Mouse (Mus musculus) c-Kit-positive CD71-positive TER-119-negative erythroid progenitor cells, embryonic 14.5 days (primary cell): ENCODE measurements at regions not wholly inside any gene's neighbourhood (a gene's known extent, or its start where the extent isn't known, plus 50 kb on each side); places are given as distances from the start of the nearest gene placed in this dataset.
"Not testable (repeated sequence)": the region's sequence is repeated elsewhere in the genome, so short reads cannot be mapped to it uniquely, and the experiment has no call there.

ENCODE experiments used
- DNase-seq: peaks from one replicate; pipeline ENCODE4 v3.0.0-alpha.2; 2013; ENCODE audit warnings: low read depth

- DNase-seq = not testable (repeated sequence)
Measured at GRCm38 (mm10) chr9:11441241-11441997, 536.8 kb upstream of the Cntn5 start.

DNA sequence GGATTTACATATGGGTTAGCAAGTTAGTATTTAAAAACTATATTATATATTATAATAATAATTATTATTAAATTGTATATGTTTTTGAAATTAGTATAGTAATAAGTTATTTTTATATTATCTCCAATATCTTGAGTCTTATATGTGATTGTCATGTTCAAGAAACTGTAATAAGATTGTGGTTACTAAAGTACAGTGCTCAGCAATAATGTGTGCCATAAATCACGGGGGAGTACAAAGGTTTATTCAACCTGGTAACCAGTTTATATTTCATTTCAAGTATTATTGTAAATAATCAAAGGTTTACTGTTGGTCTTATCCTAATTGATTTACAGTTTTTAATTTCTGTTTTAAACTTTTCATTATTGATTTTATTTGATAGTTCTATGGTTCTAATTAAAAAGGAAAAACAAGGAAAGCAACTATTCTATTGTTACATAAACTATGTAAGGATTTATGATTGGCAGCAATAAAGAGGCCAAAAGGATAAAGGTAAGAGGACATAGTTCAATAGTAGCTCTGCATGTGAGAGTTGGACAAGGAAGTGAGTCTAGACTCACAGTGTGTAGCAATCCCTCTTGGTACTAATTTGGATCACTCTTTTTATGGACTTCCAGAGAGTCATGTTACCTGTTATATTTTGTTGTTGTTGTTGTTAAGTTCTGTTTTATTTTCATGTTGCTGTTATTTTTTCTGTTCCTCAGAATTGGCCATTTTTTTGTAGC, 532.0 kb upstream of the Cntn5 start:
- no peak for DNase-seq

DNA sequence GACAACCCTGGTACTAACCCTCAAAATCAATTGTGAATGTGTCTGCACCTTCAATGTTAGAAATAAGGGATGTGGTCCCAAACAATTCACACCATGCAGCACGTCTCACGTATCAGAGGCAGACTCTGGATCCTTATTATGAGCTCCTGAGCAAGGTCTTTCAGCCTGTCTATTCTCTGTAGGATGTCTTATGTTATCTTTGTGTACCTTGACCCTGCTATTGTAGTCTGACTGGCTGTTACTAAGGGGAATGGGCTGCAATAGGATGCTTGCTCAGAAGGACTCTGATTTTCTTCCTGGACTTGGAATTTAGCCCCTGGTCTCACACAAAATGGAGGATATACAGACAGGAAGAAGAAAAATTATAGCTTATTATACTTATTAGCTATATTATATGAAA, 531.4 kb upstream of the Cntn5 start:
- no peak for DNase-seq

- DNase-seq = peak; percentile 2
Measured at GRCm38 (mm10) chr9:11435019-11435418, 530.4 kb upstream of the Cntn5 start.

- no peak for DNase-seq
Measured at GRCm38 (mm10) chr9:11426473-11426872, 521.9 kb upstream of the Cntn5 start.

DNA sequence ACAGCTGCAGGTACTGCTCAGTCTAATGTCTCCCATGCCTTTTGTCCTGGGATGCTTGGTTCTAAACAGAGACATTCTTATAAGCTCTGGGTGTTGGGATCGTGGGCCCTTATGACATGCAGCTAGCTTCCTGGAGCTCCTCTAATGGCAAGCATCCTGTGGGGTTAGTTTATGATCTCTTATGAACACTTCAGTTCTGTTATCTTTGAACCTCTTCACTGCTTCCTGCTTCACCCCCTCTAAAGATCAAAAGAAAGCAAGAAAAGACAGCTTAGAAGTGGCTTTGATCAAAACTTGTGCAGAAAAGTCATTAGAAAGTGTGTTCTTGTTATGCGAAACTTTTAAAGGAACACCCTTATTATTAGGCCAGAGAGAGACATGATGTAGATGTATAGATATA, 492.3 kb upstream of the Cntn5 start:
- no peak for DNase-seq

GRCm38 (mm10) chr9:11381648-11382075, 477.1 kb upstream of the Cntn5 start:
- DNase-seq = no peak

- DNase-seq = no peak
Measured at GRCm38 (mm10) chr9:11380531-11380930, 476.0 kb upstream of the Cntn5 start.

- no peak for DNase-seq
Measured at GRCm38 (mm10) chr9:11378046-11378445, 473.5 kb upstream of the Cntn5 start.

DNA sequence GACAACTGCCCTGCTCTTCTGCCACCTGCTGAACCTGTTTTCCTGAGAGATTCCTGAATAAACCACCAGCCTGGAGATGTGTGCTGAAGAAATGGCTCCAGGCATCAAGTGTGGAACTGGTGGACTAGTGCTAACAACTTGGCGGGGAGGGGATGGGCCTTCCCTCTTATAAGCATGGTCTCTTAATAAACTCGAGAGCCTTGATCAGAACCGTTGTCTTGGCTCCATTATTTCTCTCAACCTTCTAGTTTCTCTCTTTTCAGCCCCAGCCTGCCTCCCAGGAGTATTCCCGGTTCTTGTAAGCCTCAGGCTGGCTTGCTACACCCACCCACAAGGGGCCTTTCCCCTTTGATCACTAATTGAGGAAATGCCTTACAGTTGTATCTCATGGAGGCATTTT, 473.0 kb upstream of the Cntn5 start:
- no peak for DNase-seq

- no peak for DNase-seq
Measured at GRCm38 (mm10) chr9:11373294-11373903, 468.8 kb upstream of the Cntn5 start.

DNA sequence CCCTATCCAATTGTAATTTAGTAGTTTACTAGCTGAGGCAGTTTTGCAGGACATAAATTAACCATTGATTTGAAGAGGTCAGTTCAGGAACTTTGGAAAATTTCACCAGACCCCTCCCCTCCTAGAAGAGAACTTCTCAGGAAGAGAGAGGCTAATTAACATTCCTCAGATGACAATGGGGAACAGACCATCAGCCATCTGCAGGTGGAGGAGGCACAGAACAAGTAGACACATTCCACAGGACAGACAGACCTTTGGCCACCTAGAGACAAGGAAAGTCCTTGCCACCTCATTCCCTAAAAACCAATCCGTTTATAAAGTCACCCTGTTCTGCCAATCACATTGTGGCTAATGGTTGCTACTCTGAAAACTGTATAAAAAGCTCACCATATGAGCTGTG, 463.5 kb upstream of the Cntn5 start:
- DNase-seq = no peak

- DNase-seq = no peak
Measured at GRCm38 (mm10) chr9:11328900-11329299, 424.3 kb upstream of the Cntn5 start.

- no peak for DNase-seq
Measured at GRCm38 (mm10) chr9:11317221-11317620, 412.6 kb upstream of the Cntn5 start.

DNA sequence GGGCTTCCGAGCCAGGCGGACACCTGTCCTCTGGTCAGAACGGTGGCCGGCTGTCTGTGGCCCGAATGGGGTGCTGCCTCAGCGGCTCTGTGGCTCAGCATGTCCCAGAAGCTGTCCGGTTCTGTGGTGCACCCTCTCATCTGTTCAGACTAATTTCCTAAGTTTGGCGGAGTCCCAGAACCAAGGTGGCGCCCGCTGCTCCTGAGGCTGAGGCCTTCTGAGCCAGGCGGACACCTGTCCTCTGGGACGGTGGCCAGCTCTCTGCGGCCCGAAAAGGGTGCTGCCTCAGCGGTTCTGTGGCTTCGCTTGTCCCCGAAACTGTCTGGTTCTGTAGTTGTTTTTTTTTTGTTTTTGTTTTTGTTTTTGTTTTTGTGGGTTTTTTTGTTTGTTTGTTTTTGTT, 392.5 kb upstream of the Cntn5 start:
- DNase-seq = not testable (repeated sequence)

DNA sequence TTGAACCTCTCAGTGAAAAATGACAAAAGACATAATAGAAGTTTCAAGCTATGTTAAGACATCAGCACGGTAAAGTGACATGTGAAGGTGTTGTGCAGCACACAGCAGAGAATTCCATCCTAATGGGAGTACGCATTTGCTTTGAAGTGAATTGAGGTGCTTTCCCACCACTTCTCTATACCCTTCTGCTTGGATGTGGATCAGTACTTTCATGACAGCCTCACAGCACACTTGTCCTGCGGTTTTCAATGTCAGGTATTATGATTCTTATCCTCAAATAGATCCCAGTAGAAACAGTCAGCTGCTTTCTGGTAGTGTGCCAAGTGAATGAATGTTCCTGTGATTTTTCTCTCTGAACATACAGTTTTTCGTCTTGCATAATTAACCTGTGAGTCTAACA, 380.6 kb upstream of the Cntn5 start:
- no peak for DNase-seq

GRCm38 (mm10) chr9:11284549-11284948, 380.0 kb upstream of the Cntn5 start:
- no peak for DNase-seq

DNA sequence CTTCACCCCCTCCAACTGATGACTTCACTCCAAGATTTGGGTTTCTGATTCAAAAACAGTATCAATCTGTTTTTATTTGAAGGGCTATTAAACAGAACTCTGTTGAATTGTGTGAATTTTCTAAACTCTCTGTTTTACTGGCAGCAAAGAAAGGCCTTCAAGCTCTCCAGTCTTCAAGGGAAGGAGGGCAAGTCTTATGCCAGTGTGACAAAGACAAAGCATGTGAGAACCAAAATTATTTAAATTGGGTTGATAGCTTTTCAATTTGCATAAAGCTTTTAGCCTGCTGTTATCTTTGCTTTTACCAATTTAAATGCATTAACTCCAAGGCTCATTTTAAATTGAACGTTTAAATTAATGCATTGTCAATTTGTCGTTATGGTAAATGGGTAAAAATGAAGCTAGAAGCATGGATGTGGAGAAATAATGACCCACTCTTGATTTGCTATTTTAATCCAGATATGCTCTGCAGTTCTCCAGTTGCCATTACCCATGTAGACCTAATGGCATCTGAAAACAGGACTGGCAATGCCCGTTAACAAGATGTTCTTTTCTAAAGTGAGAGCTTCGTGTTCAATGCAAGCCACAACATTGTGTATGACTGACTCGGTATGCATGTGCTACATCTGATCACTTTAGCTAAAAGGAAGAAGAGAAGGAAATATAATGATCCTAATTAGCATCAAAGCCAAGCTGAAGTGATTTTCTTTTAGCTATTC, 375.0 kb upstream of the Cntn5 start:
- no peak for DNase-seq

GRCm38 (mm10) chr9:11277810-11278209, 373.2 kb upstream of the Cntn5 start:
- DNase-seq = no peak

DNA sequence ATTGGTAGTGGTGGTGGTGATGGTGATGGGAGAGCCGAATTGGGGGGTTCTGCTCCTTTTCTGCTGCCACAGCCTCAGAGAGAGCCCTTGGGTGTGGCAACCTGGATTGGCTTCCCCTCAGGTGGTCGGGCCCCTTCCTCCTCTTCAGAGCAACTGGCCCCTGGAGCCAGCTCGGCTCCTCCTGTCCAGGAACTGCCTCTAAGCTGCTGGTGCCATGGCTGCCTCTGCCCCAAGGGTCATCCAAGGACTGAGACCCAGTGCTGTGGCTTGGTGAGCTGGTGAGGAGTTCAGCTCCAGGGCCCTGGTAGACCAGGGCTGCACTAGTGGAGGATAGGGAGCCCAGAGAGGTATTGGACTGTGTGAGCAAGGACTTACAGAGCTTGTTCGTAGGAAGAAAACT, 372.4 kb upstream of the Cntn5 start:
- no peak for DNase-seq

DNA sequence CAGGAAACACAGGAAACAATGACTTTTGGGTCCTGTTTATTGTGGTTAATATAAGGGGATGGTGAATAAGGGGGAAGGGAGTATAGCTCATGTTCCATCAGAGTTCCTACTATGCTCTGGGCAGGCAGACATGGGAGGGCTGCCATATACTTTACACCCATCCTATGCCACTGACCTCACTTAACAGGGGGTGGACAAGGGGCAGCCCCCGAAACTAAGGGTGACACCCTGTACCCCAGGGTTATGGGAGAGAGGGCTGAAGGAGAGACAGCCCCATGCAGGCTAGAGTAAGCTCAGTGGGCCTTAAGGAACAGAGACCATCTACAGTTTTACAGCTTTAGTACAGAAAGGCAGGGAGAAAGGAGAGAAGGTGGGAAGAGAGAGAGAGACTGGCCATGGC, 352.3 kb upstream of the Cntn5 start:
- DNase-seq = no peak

- DNase-seq = no peak
Measured at GRCm38 (mm10) chr9:11206829-11207228, 302.3 kb upstream of the Cntn5 start.

GRCm38 (mm10) chr9:11206267-11206666, 301.7 kb upstream of the Cntn5 start:
- no peak for DNase-seq
